Mouse (Mus musculus) heart, postnatal 0 days (tissue): ENCODE data around the gene Brd3os.

Experiments used
- CTCF ChIP-seq: IDR thresholded peaks from 2 replicates; pipeline ENCODE4 v1.5.1; 2016; ENCODE audit warnings: antibody characterized with exemption, control low read depth, low read depth
- EP300 ChIP-seq: IDR thresholded peaks from 2 replicates; pipeline ENCODE4 v1.6.1; 2016; ENCODE audit warnings: antibody characterized with exemption, low read depth

- TF ChIP-seq CTCF (no peak), EP300 (no peak)
Observed at GRCm38 (mm10) chr2:27480367-27480766, 38.2 kb downstream of the Brd3os start.
